Mouse (Mus musculus) layer of hippocampus, postnatal 25 days (tissue): ENCODE measurements around the gene Gm11554. TPM values are rescaled to one million over a fixed set of nuclear protein-coding genes. Genes with fewer than 3 reads are reported as not detected.
"Not testable (repeated sequence)": the region's sequence is repeated elsewhere in the genome, so short reads cannot be mapped to it uniquely, and the experiment has no call there.

Experiments used
- DNase-seq, 2 experiments: peaks; one replicate each; pipeline ENCODE4 v3.0.0; 2022; ENCODE audit warnings: mixed read lengths in 2 of 2, low spot score in 1 of 2; ENCODE audit errors: extremely low spot score in 1 of 2
- total RNA-seq, 2 experiments: library from RNA; stranded (reverse); gene quantifications; 2 replicates each; pipeline ENCODE4 v1.2.3; 2021

The Gm11554 gene
- total RNA-seq, result not detected

GRCm38 (mm10) chr11:99804346-99804745 lies at the start of gene Gm11554:
Gene Gm11554 (minus strand): TSS chr11:99804446.
- DNase-seq, result not testable (repeated sequence)

GRCm38 (mm10) chr11:99851508-99851907 lies 47.3 kb upstream of the Gm11554 start, which contains the start of gene Krtap4-16:
Gene Krtap4-16 (minus strand): TSS chr11:99851608.
- no peak for DNase-seq

GRCm38 (mm10) chr11:99846746-99847145 lies 42.5 kb upstream of the Gm11554 start:
- no peak for DNase-seq

- no peak for DNase-seq
Observed at GRCm38 (mm10) chr11:99842185-99842584, 37.9 kb upstream of the Gm11554 start.

- no peak for DNase-seq
Observed at GRCm38 (mm10) chr11:99837966-99838365, 33.7 kb upstream of the Gm11554 start, which contains the start of gene 2300003K06Rik. Gene 2300003K06Rik (minus strand): TSS chr11:99838066.

- DNase-seq, result not testable (repeated sequence)
Observed at GRCm38 (mm10) chr11:99815566-99815965, 11.3 kb upstream of the Gm11554 start, which contains the start of gene Gm11564. Gene Gm11564 (minus strand): TSS chr11:99815666.

GRCm38 (mm10) chr11:99809792-99810191 lies 5.5 kb upstream of the Gm11554 start, which contains the start of gene Krtap4-13:
Gene Krtap4-13 (minus strand): TSS chr11:99809892.
- DNase-seq, result not testable (repeated sequence)

GRCm38 (mm10) chr11:99798832-99799231 lies 5.4 kb downstream of the Gm11554 start, which contains the start of gene Gm11569:
Gene Gm11569 (minus strand): TSS chr11:99798932.
- DNase-seq, result not testable (repeated sequence)

- DNase-seq, result no peak
Observed at GRCm38 (mm10) chr11:99793367-99793766, 10.9 kb downstream of the Gm11554 start, which contains the start of gene Gm11596. Gene Gm11596 (minus strand): TSS chr11:99793467.

- not testable (repeated sequence) for DNase-seq
Observed at GRCm38 (mm10) chr11:99784900-99785299, 19.3 kb downstream of the Gm11554 start, which contains the start of gene Krtap4-9. Gene Krtap4-9 (plus strand): TSS chr11:99785200.

- DNase-seq, result no peak
Observed at GRCm38 (mm10) chr11:99780604-99781003, 23.6 kb downstream of the Gm11554 start, which contains the start of gene Krtap4-8. Gene Krtap4-8 (minus strand): TSS chr11:99780704.

GRCm38 (mm10) chr11:99778401-99778800 lies 25.8 kb downstream of the Gm11554 start:
- no peak for DNase-seq

GRCm38 (mm10) chr11:99772813-99773212 lies 31.4 kb downstream of the Gm11554 start, which contains the start of gene Gm11595:
Gene Gm11595 (minus strand): TSS chr11:99772913.
- not testable (repeated sequence) for DNase-seq

- DNase-seq, result no peak
Observed at GRCm38 (mm10) chr11:99768410-99768809, 35.8 kb downstream of the Gm11554 start.

- DNase-seq, result no peak
Observed at GRCm38 (mm10) chr11:99758877-99759276, 45.4 kb downstream of the Gm11554 start.

Other genes with a start within 250 kb of the Gm11554 start
- gene Krtap3-2, start 247.6 kb downstream of the Gm11554 start, total RNA-seq, result not detected
- gene Gm11939, start 245.0 kb downstream of the Gm11554 start, total RNA-seq, result not detected
- gene Krtap3-1, start 237.8 kb downstream of the Gm11554 start, total RNA-seq, result not detected
- not detected for gene Krtap1-5, start 223.4 kb downstream of the Gm11554 start, total RNA-seq
- gene Krtap1-4, start 220.8 kb downstream of the Gm11554 start, total RNA-seq, result not detected
- gene Krtap1-3, start 213.1 kb downstream of the Gm11554 start, total RNA-seq, result not detected
- gene Krtap9-3, start 206.3 kb downstream of the Gm11554 start, total RNA-seq, result not detected
- not detected for gene Gm11938, start 201.1 kb downstream of the Gm11554 start, total RNA-seq
- not detected for gene Gm11937, start 194.3 kb downstream of the Gm11554 start, total RNA-seq
- not detected for gene Krtap2-4, start 189.6 kb downstream of the Gm11554 start, total RNA-seq
- gene Gm11562, start 184.0 kb downstream of the Gm11554 start, total RNA-seq, result not detected
- not detected for gene Krtap4-1, start 176.2 kb downstream of the Gm11554 start, total RNA-seq
- gene Krtap4-2, start 169.4 kb downstream of the Gm11554 start, total RNA-seq, result not detected
- gene Krtap4-7, start 160.4 kb downstream of the Gm11554 start, total RNA-seq, result not detected
- not detected for gene Gm11555, start 154.2 kb downstream of the Gm11554 start, total RNA-seq
- gene Gm11563, start 145.5 kb downstream of the Gm11554 start, total RNA-seq, result not detected
- gene Krtap4-6, start 138.5 kb downstream of the Gm11554 start, total RNA-seq, result not detected
- not detected for gene Gm14190, start 113.7 kb downstream of the Gm11554 start, total RNA-seq
- not detected for gene Gm14180, start 70.2 kb downstream of the Gm11554 start, total RNA-seq
- gene Gm11595, start 31.5 kb downstream of the Gm11554 start, total RNA-seq, result not detected
- gene Krtap4-8, start 23.7 kb downstream of the Gm11554 start, total RNA-seq, result not detected
- not detected for gene Krtap4-9, start 19.2 kb downstream of the Gm11554 start, total RNA-seq
- gene Gm11596, start 11.0 kb downstream of the Gm11554 start, total RNA-seq, result not detected
- not detected for gene Gm11569, start 5.5 kb downstream of the Gm11554 start, total RNA-seq
- gene Krtap4-13, start 5.4 kb upstream of the Gm11554 start, total RNA-seq, result not detected
- gene Gm11564, start 11.2 kb upstream of the Gm11554 start, total RNA-seq, result not detected
- gene 2300003K06Rik, start 33.6 kb upstream of the Gm11554 start, total RNA-seq, result not detected
- gene Krtap4-16, start 47.2 kb upstream of the Gm11554 start, total RNA-seq, result not detected
- not detected for gene Gm11568, start 53.5 kb upstream of the Gm11554 start, total RNA-seq
- not detected for gene Gm11559, start 60.0 kb upstream of the Gm11554 start, total RNA-seq
- not detected for gene Krtap9-1, start 68.9 kb upstream of the Gm11554 start, total RNA-seq
- not detected for gene Gm11567, start 74.7 kb upstream of the Gm11554 start, total RNA-seq
- not detected for gene Krtap31-1, start 103.5 kb upstream of the Gm11554 start, total RNA-seq
- gene Gm11565, start 110.3 kb upstream of the Gm11554 start, total RNA-seq, result not detected
- gene Krtap31-2, start 131.8 kb upstream of the Gm11554 start, total RNA-seq, result not detected
- gene Krtap9-5, start 144.0 kb upstream of the Gm11554 start, total RNA-seq, result not detected
- gene Krtap29-1, start 174.6 kb upstream of the Gm11554 start, total RNA-seq, result not detected
- not detected for gene Krtap16-1, start 182.2 kb upstream of the Gm11554 start, total RNA-seq
- gene Krtap17-1, start 189.5 kb upstream of the Gm11554 start, total RNA-seq, result not detected
- not detected for gene Krt33a, start 211.8 kb upstream of the Gm11554 start, total RNA-seq
- not detected for gene Krt33b, start 225.4 kb upstream of the Gm11554 start, total RNA-seq
- not detected for gene Krt34, start 237.1 kb upstream of the Gm11554 start, total RNA-seq
- not detected for gene Krt31, start 246.1 kb upstream of the Gm11554 start, total RNA-seq